Mouse (Mus musculus) stomach, embryonic 14.5 days (tissue): Measurements from ENCODE around the gene Cd55b. TPM values are rescaled to one million over a fixed set of nuclear protein-coding genes. Genes with fewer than 3 reads are reported as not detected.
"Not testable (repeated sequence)": the region's sequence is repeated elsewhere in the genome, so short reads cannot be mapped to it uniquely, and the experiment has no call there.

ENCODE experiments used
- ATAC-seq: fragments of 200-750 bp; cut with Nextera tagmentation; 2 replicates; pipeline ENCODE4 v1.8.0; 2017; ENCODE audit warnings: low read depth, moderate TSS enrichment; ENCODE audit not compliant: insufficient number of reproducible peaks, insufficient read depth, low FRiP score
- H3K27ac ChIP-seq: fragments of 300-500 bp; sonication (generic); 2 replicates; pipeline ENCODE4 v1.5.1; 2014; ENCODE audit warnings: mild to moderate bottlenecking, low read length, moderate library complexity, mixed read lengths
- H3K27me3 ChIP-seq: fragments of 300-500 bp; sonication (generic); 2 replicates; pipeline ENCODE4 v1.6.1; 2014; ENCODE audit warnings: low read length, control low read depth, mixed read lengths; ENCODE audit not compliant: control insufficient read depth, insufficient read depth
- H3K36me3 ChIP-seq: fragments of 300-500 bp; sonication (generic); 2 replicates; pipeline ENCODE4 v1.6.1; 2014; ENCODE audit warnings: mild to moderate bottlenecking, control low read depth, low read length, moderate library complexity, mixed read lengths; ENCODE audit not compliant: control insufficient read depth, insufficient read depth
- H3K4me1 ChIP-seq: fragments of 300-500 bp; sonication (generic); 2 replicates; pipeline ENCODE4 v1.6.1; 2014; ENCODE audit warnings: low read length, control low read depth, mixed read lengths; ENCODE audit not compliant: control insufficient read depth, insufficient read depth
- H3K4me2 ChIP-seq: fragments of 300-500 bp; sonication (generic); replicated peaks from 2 replicates; pipeline ENCODE4 v1.6.1; 2014; ENCODE audit warnings: low read depth, low read length, control low read depth
- H3K4me3 ChIP-seq: fragments of 300-500 bp; sonication (generic); 2 replicates; pipeline ENCODE4 v1.5.1; 2014; ENCODE audit warnings: low read depth, low read length, control low read depth
- H3K9ac ChIP-seq: fragments of 300-500 bp; sonication (generic); replicated peaks from 2 replicates; pipeline ENCODE4 v1.6.1; 2014; ENCODE audit warnings: low read depth, mild to moderate bottlenecking, control low read depth, low read length, moderate library complexity, mixed read lengths
- H3K9me3 ChIP-seq: fragments of 300-500 bp; sonication (generic); 2 replicates; pipeline ENCODE4 v1.6.1; 2016; ENCODE audit warnings: low read depth, low read length, control low read depth; ENCODE audit not compliant: control insufficient read depth
- WGBS: fragments of 180-500 bp; shearing (Covaris S2); extraction: QIAGEN DNeasy Blood & Tissue Kit; methylation state at CpG from one replicate; pipeline ENCODE4 v1.1.7; 2014; 5-methylcytosine and 5-hydroxymethylcytosine counted together
- polyA plus RNA-seq: library from polyadenylated mRNA; unstranded; fragments of >200 nt; fragmentation: Nextera tagmentation; extraction: Ambion mirVana; gene quantifications from 2 replicates; pipeline ENCODE4 v1.2.1, GENCODE M21; 2014

Cd55b gene
- polyA plus RNA-seq, 1 experiment from 2014 or later: 0.90 TPM

- Histone ChIP-seq H3K27me3 (no peaks in the 10 kb centered on the region), H3K4me3 (no peak overlapping the region), H3K4me1 (no peaks in the 10 kb centered on the region), H3K4me2 (no peak overlapping the region), H3K36me3 (no peaks in the 10 kb centered on the region), H3K9ac (no peak overlapping the region), H3K27ac (no peak overlapping the region), H3K9me3 (no peaks in the 10 kb centered on the region; the same call in 1 of the 2 replicates)
- ATAC-seq: no peak
- 81% methylated on average over 4 of the region's 4 CpGs for WGBS
Observed at GRCm38 (mm10) chr1:130430920-130431319, 8.1 kb upstream of the Cd55b start.

DNA sequence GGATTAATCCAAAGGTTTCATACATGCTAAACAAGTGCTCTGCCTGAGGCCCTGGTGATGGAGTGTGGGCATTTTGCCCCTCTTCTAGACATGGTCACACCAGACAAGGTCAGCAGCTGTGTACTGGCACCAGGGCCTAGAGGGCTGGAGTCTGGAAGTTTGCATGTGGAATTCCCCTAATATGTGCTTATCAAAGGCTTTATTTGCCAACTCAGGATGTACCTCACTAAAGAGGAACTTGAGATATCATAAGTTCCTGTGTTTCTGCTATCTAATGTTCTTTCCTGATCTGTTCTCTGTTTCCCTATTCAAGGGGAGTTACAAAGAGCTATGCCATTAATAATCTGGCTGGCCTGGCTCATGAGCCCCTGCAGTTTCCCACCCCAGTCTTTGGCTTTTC, 5.9 kb upstream of the Cd55b start:
- not testable (repeated sequence) for H3K9ac ChIP-seq, H3K27ac ChIP-seq, ATAC-seq, H3K36me3 ChIP-seq, H3K4me3 ChIP-seq, H3K4me2 ChIP-seq, H3K9me3 ChIP-seq, H3K27me3 ChIP-seq, H3K4me1 ChIP-seq

DNA sequence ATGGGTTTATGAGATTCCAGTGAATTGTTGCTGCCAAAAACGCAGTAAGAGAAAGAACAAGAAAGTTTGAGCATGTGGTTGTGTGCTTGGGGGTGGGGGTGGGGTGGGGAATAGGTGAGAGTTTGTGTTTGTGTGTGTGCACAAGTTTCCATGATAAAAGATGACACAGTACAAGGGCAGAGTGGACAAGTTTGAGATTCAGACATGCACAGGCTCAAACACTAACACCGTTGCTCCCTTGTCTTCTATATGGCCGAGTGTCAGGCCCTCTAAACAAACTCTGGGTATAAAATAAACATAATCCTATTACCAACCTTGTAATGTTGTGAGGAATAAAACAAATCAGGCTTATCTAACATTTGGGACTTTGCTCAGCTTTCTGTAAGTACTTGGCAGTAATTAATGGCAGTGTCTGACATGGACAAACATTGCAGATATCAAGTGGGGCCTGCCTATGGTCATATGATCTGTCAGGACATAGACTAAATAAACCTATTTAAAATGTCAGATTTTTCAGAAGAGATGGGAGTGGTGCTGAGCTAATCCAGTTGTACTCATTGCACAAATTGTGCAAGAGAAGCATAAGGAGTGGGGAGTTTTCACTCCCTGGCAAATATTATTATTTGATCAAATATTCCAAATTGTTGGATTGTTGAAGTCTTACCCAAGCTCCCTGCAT, 4.5 kb upstream of the Cd55b start:
- 28% methylated on average over 2 of the region's 3 CpGs for WGBS
- not testable (repeated sequence) for H3K4me1 ChIP-seq, H3K9me3 ChIP-seq, H3K27ac ChIP-seq, H3K9ac ChIP-seq, H3K27me3 ChIP-seq, H3K4me2 ChIP-seq, H3K36me3 ChIP-seq, H3K4me3 ChIP-seq
- peak; percentile 78 for ATAC-seq

GRCm38 (mm10) chr1:130422033-130422432, 776 bp downstream of the Cd55b start:
- H3K4me1 ChIP-seq, ATAC-seq, H3K27ac ChIP-seq, H3K4me2 ChIP-seq, H3K4me3 ChIP-seq, H3K27me3 ChIP-seq, H3K9ac ChIP-seq, H3K36me3 ChIP-seq, H3K9me3 ChIP-seq: not testable (repeated sequence)
- no CpG with 5 or more reads among the region's 6 CpGs for WGBS

DNA sequence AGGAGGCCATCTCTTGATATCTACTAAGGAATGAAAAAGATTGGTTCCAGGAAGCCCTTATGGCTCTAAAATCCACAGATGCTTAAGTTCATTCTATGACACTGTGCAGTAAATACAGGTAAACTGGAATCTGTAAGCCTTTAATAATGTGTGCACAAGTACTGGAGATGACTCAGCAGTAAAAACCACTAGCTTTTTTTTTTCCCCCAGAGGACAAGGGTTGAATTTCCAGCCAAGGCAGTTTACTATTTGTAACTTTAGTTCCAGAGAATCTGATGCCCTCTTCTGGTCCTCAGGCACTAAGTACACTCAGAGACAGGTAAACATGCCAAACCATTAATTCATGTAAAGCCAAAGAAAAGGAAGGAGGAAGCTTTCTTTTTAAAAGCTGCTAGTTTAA, 25.7 kb downstream of the Cd55b start:
- ATAC-seq, H3K4me3 ChIP-seq, H3K9ac ChIP-seq, H3K9me3 ChIP-seq, H3K36me3 ChIP-seq, H3K4me2 ChIP-seq, H3K27ac ChIP-seq, H3K27me3 ChIP-seq, H3K4me1 ChIP-seq: not testable (repeated sequence)

DNA sequence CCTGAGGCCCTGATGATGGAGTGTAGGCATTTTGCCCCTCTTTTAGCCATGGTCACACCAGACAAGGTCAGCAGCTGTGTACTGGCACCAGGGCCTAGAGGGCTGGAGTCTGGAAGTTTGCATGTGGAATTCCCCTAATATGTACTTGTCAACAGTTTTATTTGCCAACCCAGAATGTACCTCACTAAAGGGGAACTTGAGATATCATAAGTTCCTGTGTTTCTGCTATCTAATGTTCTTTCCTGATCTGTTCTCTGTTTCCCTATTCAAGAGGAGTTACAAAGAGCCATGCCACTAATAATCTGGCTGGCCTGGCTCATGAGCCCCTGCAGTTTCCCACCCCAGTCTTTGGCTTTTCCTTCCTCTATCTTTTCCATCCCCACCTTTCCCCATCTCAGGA, 35.5 kb downstream of the Cd55b start:
- not testable (repeated sequence) for ATAC-seq, H3K4me1 ChIP-seq, H3K27ac ChIP-seq

DNA sequence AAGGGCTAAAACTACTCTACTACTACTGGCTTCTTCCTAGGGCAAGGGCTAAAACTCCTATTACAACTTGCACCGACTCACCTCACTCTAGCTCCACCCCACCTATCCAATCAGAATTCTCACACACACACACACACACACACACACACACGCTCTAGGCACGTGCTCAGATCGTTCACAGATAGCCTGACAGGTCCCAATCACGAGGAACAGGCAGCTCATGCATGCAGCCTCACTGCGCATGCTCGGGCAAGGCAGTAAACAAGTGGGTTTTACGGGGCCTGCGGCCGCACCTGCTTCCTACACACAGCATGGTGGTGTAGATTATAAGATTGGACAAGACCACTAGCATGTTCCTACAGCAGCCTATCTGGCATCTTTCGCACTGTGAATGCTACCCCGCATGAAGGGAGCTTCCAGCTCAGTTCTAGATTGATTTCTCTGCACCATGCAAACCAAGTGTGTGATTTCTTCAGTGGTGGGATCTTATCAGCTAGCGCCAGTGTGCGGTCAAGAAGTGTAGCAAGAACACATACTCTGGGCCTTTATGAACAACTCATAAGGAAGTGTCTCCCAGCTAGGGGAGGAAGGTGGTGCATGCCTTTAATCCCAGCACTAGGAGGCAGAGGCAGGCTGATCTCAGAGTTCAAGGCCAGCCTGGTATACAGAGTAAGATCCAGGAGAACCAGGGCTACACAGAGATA, 44.9 kb downstream of the Cd55b start:
- no peaks in the 10 kb centered on the region for H3K9me3 ChIP-seq
- no peak overlapping the region for H3K27ac ChIP-seq
- 91% methylated on average over 14 of the region's 14 CpGs for WGBS
- H3K4me1 ChIP-seq: no peaks in the 10 kb centered on the region
- no peak overlapping the region for H3K9ac ChIP-seq
- ATAC-seq: no peak
- no peaks in the 10 kb centered on the region for H3K27me3 ChIP-seq
- H3K4me2 ChIP-seq: no peak overlapping the region
- H3K4me3 ChIP-seq: no peak overlapping the region
- H3K36me3 ChIP-seq: no peaks in the 10 kb centered on the region

More for the DNA sequence above, 35.5 kb downstream of the Cd55b start:
- H3K36me3 ChIP-seq, H3K4me3 ChIP-seq, H3K27me3 ChIP-seq, H3K9me3 ChIP-seq, H3K4me2 ChIP-seq, H3K9ac ChIP-seq: not testable (repeated sequence)

- Histone ChIP-seq H3K4me3 (no peak overlapping the region), H3K27me3 (no peaks in the 10 kb centered on the region), H3K9me3 (no peaks in the 10 kb centered on the region), H3K4me2 (no peak overlapping the region), H3K36me3 (no peaks in the 10 kb centered on the region), H3K27ac (no peak overlapping the region), H3K9ac (no peak overlapping the region), H3K4me1 (no peaks in the 10 kb centered on the region)
- WGBS: 49% methylated on average over 3 of the region's 3 CpGs
- ATAC-seq: no peak
Observed at GRCm38 (mm10) chr1:130374173-130374785, 48.5 kb downstream of the Cd55b start.
